Mouse (Mus musculus) left cerebral cortex, adult 6 months (tissue): ENCODE results near the gene Lrrc36. TPM values are rescaled to one million over a fixed set of nuclear protein-coding genes. Genes with fewer than 3 reads are reported as not detected.

ENCODE experiments used
- long read RNA-seq, 2 experiments: library from polyadenylated mRNA; unstranded; transcript quantifications; one replicate each; pipeline ENCODE4 v2.0.0; 2019 to 2020
- polyA plus RNA-seq: library from polyadenylated mRNA; unstranded; fragments of <200 nt; fragmentation: Nextera tagmentation; gene quantifications from 2 replicates; pipeline ENCODE4 v1.2.3, GENCODE M21; 2021

The Lrrc36 gene
- polyA plus RNA-seq = 0.18 TPM in 1 of 2 replicates, not detected in the other
- long read RNA-seq, experiment 1 = 0 reads
- long read RNA-seq, experiment 2 = 0 reads

GRCm38 (mm10) chr8:105413391-105413790, at the start of gene Lrrc36, which contains the start of gene Kctd19:
Gene Lrrc36, plus strand, starts transcription at chr8:105413571.
Gene Kctd19, minus strand, starts transcription at chr8:105413502.

GRCm38 (mm10) chr8:105373032-105373431, 40.3 kb upstream of the Lrrc36 start, which contains the start of gene Plekhg4:
Gene Plekhg4, plus strand, starts transcription at chr8:105373274.

GRCm38 (mm10) chr8:105471314-105472015, 58.1 kb downstream of the Lrrc36 start, which contains the start of gene Tppp3:
Gene Tppp3, minus strand, starts transcription at chr8:105471526.

GRCm38 (mm10) chr8:105496439-105497180, 83.2 kb downstream of the Lrrc36 start, which contains the start of gene Zdhhc1:
Gene Zdhhc1, minus strand, starts transcription at chr8:105496902.

Other genes with a start within 250 kb of the Lrrc36 start
- gene Cbfb, start 242.9 kb upstream of the Lrrc36 start, polyA plus RNA-seq = 8.5 and 10.8 TPM in 2 replicates
- gene D230025D16Rik, start 188.4 kb upstream of the Lrrc36 start, polyA plus RNA-seq = 22.2 and 27.3 TPM in 2 replicates
- gene B3gnt9, start 158.4 kb upstream of the Lrrc36 start, polyA plus RNA-seq = 3.3 and 4.8 TPM in 2 replicates
- 8.4 and 9.6 TPM in 2 replicates for gene Tradd, start 149.0 kb upstream of the Lrrc36 start, polyA plus RNA-seq
- gene Fbxl8, start 148.9 kb upstream of the Lrrc36 start, polyA plus RNA-seq = 1.7 and 2.3 TPM in 2 replicates
- gene Hsf4, start 143.8 kb upstream of the Lrrc36 start, polyA plus RNA-seq = 3.0 and 10.1 TPM in 2 replicates
- gene Nol3, start 137.4 kb upstream of the Lrrc36 start, polyA plus RNA-seq = 24.6 and 25.1 TPM in 2 replicates
- 11.4 and 13.1 TPM in 2 replicates for gene 4931428F04Rik, start 123.7 kb upstream of the Lrrc36 start, polyA plus RNA-seq
- 3.5 and 4.2 TPM in 2 replicates for gene Exoc3l, start 117.5 kb upstream of the Lrrc36 start, polyA plus RNA-seq
- gene E2f4, start 115.9 kb upstream of the Lrrc36 start, polyA plus RNA-seq = 6.2 and 34.8 TPM in 2 replicates
- 0.30 and 0.51 TPM in 2 replicates for gene Elmo3, start 108.0 kb upstream of the Lrrc36 start, polyA plus RNA-seq
- gene Lrrc29, start 87.3 kb upstream of the Lrrc36 start, polyA plus RNA-seq = 0.59 and 0.69 TPM in 2 replicates
- 107 and 111 TPM in 2 replicates for gene Tmem208, start 87.2 kb upstream of the Lrrc36 start, polyA plus RNA-seq
- 0.18 and 0.25 TPM in 2 replicates for gene Fhod1, start 65.6 kb upstream of the Lrrc36 start, polyA plus RNA-seq
- gene Slc9a5, start 64.7 kb upstream of the Lrrc36 start, polyA plus RNA-seq = 2.7 and 6.3 TPM in 2 replicates
- gene Plekhg4, start 40.3 kb upstream of the Lrrc36 start, polyA plus RNA-seq = not detected in 2 replicates
- not detected in 2 replicates for gene Kctd19, start 69 bp upstream of the Lrrc36 start, polyA plus RNA-seq
- 48.4 and 62.7 TPM in 2 replicates for gene Tppp3, start 58.0 kb downstream of the Lrrc36 start, polyA plus RNA-seq
- gene Zdhhc1, start 83.3 kb downstream of the Lrrc36 start, polyA plus RNA-seq = 21.7 and 24.6 TPM in 2 replicates
- not detected in 2 replicates for gene Hsd11b2, start 105.2 kb downstream of the Lrrc36 start, polyA plus RNA-seq
- 129 and 234 TPM in 2 replicates for gene Atp6v0d1, start 152.5 kb downstream of the Lrrc36 start, polyA plus RNA-seq
- 28.9 and 32.8 TPM in 2 replicates for gene Ripor1, start 191.7 kb downstream of the Lrrc36 start, polyA plus RNA-seq
- 23.1 TPM in 2 replicates for gene Ctcf, start 223.0 kb downstream of the Lrrc36 start, polyA plus RNA-seq
- gene Agrp, start 223.8 kb downstream of the Lrrc36 start, polyA plus RNA-seq = 0.31 and 0.59 TPM in 2 replicates